Mouse (Mus musculus): ENCODE results near the gene Agk. TPM values are rescaled to one million over a fixed set of nuclear protein-coding genes. Genes with fewer than 3 reads are reported as not detected.

Gene Agk
- total RNA-seq, 2 experiments from 2014 or later: 22.8 to 38.4 TPM

GRCm38 (mm10) chr6:40403640-40404285 lies 78.8 kb downstream of the Agk start:
- ATAC-seq (replicated peaks; ENCODE audit: low FRiP score, low TSS enrichment, poor library complexity, severe bottlenecking): no peak

- ATAC-seq (replicated peaks; ENCODE audit: low FRiP score, low TSS enrichment, poor library complexity, severe bottlenecking): no peak
Measured at GRCm38 (mm10) chr6:40411085-40411484, 86.1 kb downstream of the Agk start.

GRCm38 (mm10) chr6:40413046-40413445 lies 88.1 kb downstream of the Agk start:
- no peak for ATAC-seq (replicated peaks; ENCODE audit: low FRiP score, low TSS enrichment, poor library complexity, severe bottlenecking)

GRCm38 (mm10) chr6:40413565-40413964 lies 88.6 kb downstream of the Agk start:
- ATAC-seq (replicated peaks; ENCODE audit: low FRiP score, low TSS enrichment, poor library complexity, severe bottlenecking): no peak

- ATAC-seq (replicated peaks; ENCODE audit: low FRiP score, low TSS enrichment, poor library complexity, severe bottlenecking): no peak
Measured at GRCm38 (mm10) chr6:40415799-40416198, 90.8 kb downstream of the Agk start.

GRCm38 (mm10) chr6:40418386-40418785 lies 93.4 kb downstream of the Agk start:
- ATAC-seq (replicated peaks; ENCODE audit: low FRiP score, low TSS enrichment, poor library complexity, severe bottlenecking): no peak

GRCm38 (mm10) chr6:40421099-40421498 lies 96.1 kb downstream of the Agk start:
- no peak for ATAC-seq (replicated peaks; ENCODE audit: low FRiP score, low TSS enrichment, poor library complexity, severe bottlenecking)

- no peak for ATAC-seq (replicated peaks; ENCODE audit: low FRiP score, low TSS enrichment, poor library complexity, severe bottlenecking)
Measured at GRCm38 (mm10) chr6:40423013-40423412, 98.0 kb downstream of the Agk start.

GRCm38 (mm10) chr6:40423774-40424173 lies 98.8 kb downstream of the Agk start:
- ATAC-seq (replicated peaks; ENCODE audit: low FRiP score, low TSS enrichment, poor library complexity, severe bottlenecking): peak; percentile 88; the same call in 1 of the 2 replicates

- ATAC-seq (replicated peaks; ENCODE audit: low FRiP score, low TSS enrichment, poor library complexity, severe bottlenecking): no peak
Measured at GRCm38 (mm10) chr6:40427441-40427840, 102.5 kb downstream of the Agk start.

GRCm38 (mm10) chr6:40428696-40429095 lies 103.7 kb downstream of the Agk start:
- ATAC-seq (replicated peaks; ENCODE audit: low FRiP score, low TSS enrichment, poor library complexity, severe bottlenecking): no peak

GRCm38 (mm10) chr6:40429521-40429931 lies 104.6 kb downstream of the Agk start:
- ATAC-seq (replicated peaks; ENCODE audit: low FRiP score, low TSS enrichment, poor library complexity, severe bottlenecking): no peak

- ATAC-seq (replicated peaks; ENCODE audit: low FRiP score, low TSS enrichment, poor library complexity, severe bottlenecking): no peak
Measured at GRCm38 (mm10) chr6:40430251-40430650, 105.3 kb downstream of the Agk start.

GRCm38 (mm10) chr6:40430878-40431277 lies 105.9 kb downstream of the Agk start:
- no peak for ATAC-seq (replicated peaks; ENCODE audit: low FRiP score, low TSS enrichment, poor library complexity, severe bottlenecking)

- ATAC-seq (replicated peaks; ENCODE audit: low FRiP score, low TSS enrichment, poor library complexity, severe bottlenecking): no peak
Measured at GRCm38 (mm10) chr6:40431356-40431755, 106.4 kb downstream of the Agk start.

GRCm38 (mm10) chr6:40431812-40432211 lies 106.8 kb downstream of the Agk start:
- ATAC-seq (replicated peaks; ENCODE audit: low FRiP score, low TSS enrichment, poor library complexity, severe bottlenecking): no peak

GRCm38 (mm10) chr6:40432346-40433275 lies 107.6 kb downstream of the Agk start:
- ATAC-seq (replicated peaks; ENCODE audit: low FRiP score, low TSS enrichment, poor library complexity, severe bottlenecking): no peak

- ATAC-seq (replicated peaks; ENCODE audit: low FRiP score, low TSS enrichment, poor library complexity, severe bottlenecking): no peak
Measured at GRCm38 (mm10) chr6:40434697-40435096, 109.7 kb downstream of the Agk start.

- peak; percentile 45 for ATAC-seq (replicated peaks; ENCODE audit: low FRiP score, low TSS enrichment, poor library complexity, severe bottlenecking)
Measured at GRCm38 (mm10) chr6:40435151-40436046, 110.4 kb downstream of the Agk start.

- peak; percentile 94 for ATAC-seq (replicated peaks; ENCODE audit: low FRiP score, low TSS enrichment, poor library complexity, severe bottlenecking)
Measured at GRCm38 (mm10) chr6:40436047-40436483, 111.1 kb downstream of the Agk start, which contains the start of gene E330009J07Rik. E330009J07Rik (minus strand) TSS chr6:40436135.
